Mouse (Mus musculus) thymus, postnatal 4 days (tissue): ENCODE measurements around the gene Ugt1a6a.
"Not testable (repeated sequence)": the region's sequence is repeated elsewhere in the genome, so short reads cannot be mapped to it uniquely, and the experiment has no call there.

Experiments used
- DNase-seq: peaks from one replicate; pipeline ENCODE4 v3.0.0; 2021

Ugt1a6a gene

DNA sequence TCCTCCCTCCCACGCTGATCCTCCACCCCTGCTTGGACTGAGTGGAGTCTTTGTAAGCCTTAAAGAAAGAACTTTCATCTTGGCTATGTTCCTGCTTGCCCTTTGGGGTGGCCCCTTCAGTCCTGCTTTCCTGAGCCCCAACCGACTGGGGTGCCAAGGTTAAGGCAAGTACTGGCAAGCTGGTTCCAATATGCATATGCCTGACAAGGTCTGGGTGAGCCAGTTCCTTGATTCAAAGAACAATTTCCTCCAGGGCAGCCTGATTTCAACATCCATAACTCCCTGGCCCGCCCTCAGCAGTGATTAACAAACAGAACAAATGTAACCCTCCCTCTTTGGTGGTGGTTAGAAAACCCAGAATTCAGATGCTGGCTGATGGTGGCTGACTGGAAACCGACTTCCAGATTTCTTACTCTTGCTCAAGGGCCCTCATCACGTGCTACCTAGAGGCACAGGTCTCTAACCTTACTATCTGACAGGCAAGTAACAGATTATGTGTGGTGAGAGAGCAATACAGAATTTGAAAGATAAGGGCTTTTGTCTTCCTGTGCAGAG is at the start of gene Ugt1a6a:
Ugt1a6a (plus strand) TSS at position 353 of the 555 bp plus-strand sequence.
- not testable (repeated sequence) for DNase-seq

GRCm38 (mm10) chr1:88086125-88086524 is 48.5 kb upstream of the Ugt1a6a start:
- DNase-seq = no peak

DNA sequence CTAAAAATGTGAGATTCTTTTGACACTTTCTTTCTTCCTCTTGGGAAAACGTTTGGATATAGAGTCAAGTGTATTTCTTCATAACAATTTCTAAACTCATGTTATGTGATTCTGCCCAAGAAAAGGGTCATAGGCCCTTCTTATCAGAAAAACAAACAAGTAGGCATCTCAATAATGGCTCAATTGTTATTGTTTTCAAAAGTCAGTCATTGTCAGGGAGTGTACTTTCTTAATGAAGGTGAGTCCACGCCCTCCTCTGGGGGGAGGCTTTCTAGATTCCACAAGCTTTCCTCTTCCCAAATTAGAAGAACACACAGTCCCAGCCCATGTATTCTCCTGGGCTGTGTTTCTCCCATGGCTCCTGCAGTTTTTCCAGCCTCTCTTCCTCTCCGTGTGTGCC is 47.1 kb upstream of the Ugt1a6a start, which contains the start of gene Ugt1a8:
Ugt1a8 (plus strand) TSS at position 301 of the 400 bp plus-strand sequence.
- DNase-seq = no peak

DNA sequence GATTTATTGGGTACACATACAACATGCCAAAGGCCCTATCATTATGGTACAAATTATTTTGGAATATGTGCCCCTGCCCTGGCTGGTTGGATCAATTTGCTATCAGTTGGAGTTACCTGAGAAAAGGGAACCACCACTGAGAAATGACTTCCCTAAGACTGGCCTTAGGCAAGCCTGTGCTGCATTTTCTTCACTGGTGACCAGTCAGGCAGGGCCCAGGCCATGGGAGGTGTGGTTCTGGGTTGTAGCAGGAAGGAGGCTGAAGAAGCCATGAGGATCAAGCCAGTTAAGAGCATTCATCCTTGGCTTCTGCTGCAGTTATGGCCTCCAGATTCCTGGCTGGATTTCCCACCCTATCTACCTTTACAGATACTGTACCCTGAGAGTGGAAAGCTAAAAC is 42.3 kb upstream of the Ugt1a6a start:
- DNase-seq = no peak

DNA sequence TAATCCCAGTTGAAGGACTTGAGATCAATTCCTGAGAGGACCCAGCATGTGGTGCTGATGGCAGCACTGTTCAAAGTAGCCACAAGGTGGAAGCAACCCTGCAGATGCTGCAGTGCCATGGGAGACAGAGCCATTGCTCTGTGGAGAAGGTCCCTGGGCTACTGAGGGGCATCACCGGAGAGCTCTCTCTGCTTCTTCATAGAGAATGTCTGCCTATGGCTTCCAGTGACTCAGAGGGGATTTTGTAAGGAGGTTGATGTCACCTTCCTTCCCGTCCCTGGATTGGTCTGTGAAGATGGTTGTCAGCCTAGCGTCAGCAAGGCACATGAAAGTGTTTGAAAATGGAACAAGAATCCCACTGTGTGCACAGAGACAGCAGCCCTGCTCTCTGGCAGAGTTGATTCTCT is 40.3 kb upstream of the Ugt1a6a start:
- DNase-seq = peak; percentile 13

DNA sequence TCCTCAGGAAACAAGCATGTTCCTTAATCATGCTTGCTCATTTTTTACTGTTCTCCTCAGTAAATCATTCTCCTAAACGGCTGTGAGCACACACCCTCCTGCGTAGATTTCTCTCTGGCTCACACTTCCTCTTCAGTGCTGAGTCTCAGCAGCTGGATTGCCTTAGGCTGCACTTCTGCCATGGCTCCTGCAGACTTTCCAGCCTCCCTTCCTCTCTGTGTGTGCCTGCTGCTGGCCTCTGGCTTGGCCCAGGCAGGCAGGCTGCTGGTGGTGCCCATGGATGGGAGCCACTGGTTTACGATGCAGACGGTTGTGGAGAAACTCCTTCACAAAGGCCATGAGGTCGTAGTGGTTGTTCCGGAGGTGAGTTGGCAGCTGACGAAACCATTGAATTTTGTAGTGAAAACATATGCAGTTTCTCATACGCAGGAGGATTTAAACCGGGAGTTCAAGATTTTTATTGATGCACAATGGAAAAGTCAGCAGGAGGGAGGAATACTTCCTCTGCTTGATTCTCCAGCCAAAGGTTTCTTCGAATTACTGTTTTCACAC is 39.6 kb upstream of the Ugt1a6a start, which contains the start of gene Ugt1a7c:
Ugt1a7c (plus strand) TSS at position 122 of the 552 bp plus-strand sequence.
- no peak for DNase-seq

DNA sequence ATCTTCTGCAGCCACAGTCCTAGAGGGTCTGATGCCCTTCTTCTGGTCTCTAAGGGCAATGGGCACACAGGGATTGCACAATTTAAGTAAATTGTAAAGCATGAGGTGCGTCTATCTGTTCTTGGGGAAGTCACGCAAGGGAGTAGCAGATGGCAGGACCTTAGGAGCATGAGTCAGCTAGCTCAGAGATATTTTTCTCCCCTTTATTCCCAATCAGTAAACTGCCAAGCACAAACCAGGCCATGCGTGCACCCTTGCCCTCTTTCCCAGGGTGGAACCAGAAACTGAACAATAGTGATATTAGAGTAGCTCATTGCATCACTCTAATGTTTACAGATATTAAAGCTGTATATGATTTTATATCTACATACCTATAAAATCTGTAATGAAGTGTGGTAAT is 36.1 kb upstream of the Ugt1a6a start:
- not testable (repeated sequence) for DNase-seq

GRCm38 (mm10) chr1:88099691-88100090 is 34.9 kb upstream of the Ugt1a6a start:
- DNase-seq = not testable (repeated sequence)

DNA sequence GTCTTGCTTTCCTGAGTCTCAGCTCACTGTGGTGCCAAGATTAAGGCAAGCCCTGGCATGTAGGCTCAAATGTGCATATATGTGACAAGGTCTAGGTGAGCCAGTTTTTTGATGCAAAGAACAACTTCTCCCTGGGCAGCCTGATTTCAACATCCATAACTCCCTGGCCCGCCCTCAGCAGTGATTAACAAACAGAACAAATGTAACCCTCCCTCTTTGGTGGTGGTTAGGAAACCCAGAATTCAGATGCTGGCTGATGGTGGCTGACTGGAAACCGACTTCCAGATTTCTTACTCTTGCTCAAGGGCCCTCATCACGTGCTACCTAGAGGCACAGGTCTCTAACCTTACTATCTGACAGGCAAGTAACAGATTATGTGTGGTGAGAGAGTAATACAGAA is 31.6 kb upstream of the Ugt1a6a start, which contains the start of gene Ugt1a6b:
Ugt1a6b (plus strand) TSS at position 234 of the 400 bp plus-strand sequence.
- DNase-seq = not testable (repeated sequence)

- DNase-seq = not testable (repeated sequence)
Measured at GRCm38 (mm10) chr1:88103697-88104468, 30.7 kb upstream of the Ugt1a6a start.

DNA sequence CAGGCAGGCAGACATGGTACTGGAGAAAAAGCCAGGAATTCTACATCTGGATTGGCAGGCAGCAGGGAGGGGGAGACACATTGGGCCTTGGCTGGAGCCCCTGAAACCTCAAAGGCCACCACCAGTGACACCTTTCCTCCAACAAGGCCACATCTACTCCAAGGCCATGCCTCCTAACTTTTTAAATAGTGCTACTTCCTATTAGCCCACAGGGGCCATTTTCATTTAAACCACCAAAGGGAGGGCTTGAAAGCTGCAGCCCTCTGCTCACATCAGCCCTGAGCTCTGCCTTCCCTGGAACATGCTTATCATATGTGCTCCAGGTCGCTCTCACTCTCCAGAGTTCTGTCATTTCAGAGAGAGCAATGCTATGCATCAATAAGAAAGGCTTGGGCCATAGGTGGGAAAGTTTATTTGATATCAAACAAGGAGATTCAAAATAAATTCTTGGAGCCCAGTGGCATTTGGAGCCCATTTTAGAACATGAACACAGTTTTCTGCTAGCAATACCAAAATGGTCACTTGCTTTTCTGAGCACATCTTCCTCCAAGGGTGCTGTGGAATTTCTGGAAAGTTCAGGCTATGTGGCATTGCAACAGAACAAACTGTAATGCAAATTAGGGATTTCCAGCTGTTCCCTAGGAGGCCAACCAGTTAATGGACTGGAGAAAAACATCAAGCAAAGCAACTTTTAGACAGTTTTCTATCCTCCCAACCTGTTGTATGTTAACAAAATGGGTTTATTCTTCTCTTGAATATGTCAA is 29.8 kb upstream of the Ugt1a6a start:
- DNase-seq = no peak

DNA sequence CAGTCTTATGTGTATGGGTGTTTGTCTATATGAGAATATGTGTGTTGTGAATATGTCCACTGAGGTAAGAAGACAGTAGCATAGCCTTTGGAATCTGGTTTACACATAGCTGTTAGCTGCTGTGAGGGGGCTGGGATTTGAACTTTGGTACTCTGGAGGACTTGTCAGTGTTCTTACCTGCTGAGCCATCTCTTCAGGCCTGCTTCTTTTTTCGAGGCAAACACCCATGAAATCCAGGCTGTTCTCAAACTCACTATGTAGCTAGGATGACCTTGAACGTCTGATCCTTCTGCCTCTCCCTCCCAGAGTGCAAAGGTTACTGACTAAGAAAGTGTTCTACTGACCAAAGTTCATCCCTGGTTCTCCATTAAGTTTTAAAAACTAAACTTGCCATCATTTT is 29.0 kb upstream of the Ugt1a6a start:
- DNase-seq = no peak

DNA sequence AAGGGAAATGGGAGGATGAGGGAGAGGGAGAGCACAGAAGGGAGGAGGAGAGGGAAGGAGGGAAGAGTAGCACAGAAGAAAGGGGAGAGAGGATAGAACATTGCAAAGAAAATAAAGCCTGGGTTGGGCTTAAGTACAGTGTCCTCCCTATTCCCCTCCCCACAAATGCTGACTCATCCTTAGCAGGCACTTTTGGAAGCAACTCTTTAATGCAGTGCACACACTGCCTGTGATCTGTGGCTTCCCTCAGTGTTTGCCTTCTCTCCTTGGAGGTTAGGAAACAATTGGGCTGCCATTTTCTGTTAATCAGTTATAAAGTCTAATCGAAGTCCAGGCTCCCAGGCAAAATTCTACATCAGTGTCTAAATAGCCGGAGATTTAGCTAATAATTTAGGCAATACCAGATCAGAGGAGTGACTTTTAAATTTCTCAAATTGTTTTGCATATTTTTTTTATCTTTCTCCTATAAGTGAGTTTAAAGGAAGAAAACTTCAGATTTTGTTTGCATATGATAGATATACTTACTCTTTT is 25.5 kb upstream of the Ugt1a6a start:
- not testable (repeated sequence) for DNase-seq

GRCm38 (mm10) chr1:88109604-88110003 is 25.0 kb upstream of the Ugt1a6a start:
- DNase-seq = not testable (repeated sequence)

- DNase-seq = not testable (repeated sequence)
Measured at GRCm38 (mm10) chr1:88112769-88113168, 21.8 kb upstream of the Ugt1a6a start.

GRCm38 (mm10) chr1:88120550-88120949 is 14.1 kb upstream of the Ugt1a6a start:
- not testable (repeated sequence) for DNase-seq

- peak; percentile 28 for DNase-seq
Measured at GRCm38 (mm10) chr1:88121521-88121920, 13.1 kb upstream of the Ugt1a6a start.

DNA sequence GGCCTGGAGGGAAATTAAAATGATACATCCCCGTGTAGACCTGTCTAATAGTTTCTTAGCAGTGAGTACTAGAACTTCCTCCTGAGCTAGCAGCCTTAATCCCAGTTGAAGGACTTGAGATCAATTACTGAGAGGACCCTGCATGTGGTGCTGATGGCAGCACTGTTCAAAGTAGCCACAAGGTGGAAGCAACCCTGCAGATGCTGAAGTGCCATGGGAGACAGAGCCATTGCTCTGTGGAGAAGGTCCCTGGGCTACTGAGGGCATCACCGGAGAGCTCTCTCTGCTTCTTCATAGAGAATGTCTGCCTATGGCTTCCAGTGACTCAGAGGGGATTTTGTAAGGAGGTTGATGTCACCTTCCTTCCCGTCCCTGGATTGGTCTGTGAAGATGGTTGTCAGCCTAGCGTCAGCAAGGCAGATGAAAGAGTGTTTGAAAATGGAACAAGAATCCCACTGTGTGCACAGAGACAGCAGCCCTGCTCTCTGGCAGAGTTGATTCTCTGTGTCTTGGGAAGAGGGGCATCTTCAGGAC is 8.7 kb upstream of the Ugt1a6a start:
- DNase-seq = not testable (repeated sequence)

DNA sequence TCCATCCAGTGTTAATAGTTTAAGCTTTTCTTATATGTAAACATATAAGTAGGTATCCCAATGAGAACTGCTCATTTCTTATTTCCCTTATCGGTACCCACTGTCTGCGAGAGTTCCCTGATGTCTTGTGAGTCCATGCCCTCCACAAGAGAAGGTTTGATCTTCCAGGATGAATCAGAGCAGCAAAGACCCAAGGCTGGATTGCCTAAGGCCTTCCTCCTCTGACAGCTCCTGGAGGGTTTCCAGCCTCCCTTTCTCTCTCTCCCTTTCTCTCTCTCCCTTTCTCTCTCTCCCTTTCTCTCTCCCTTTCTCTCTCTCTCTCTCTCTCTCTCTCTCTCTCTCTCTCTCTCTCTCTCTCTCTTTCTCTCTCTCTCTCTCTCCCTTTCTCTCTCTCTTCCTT is 5.5 kb upstream of the Ugt1a6a start:
- DNase-seq = not testable (repeated sequence)

GRCm38 (mm10) chr1:88130223-88130622 is 4.4 kb upstream of the Ugt1a6a start:
- not testable (repeated sequence) for DNase-seq

- DNase-seq = no peak
Measured at GRCm38 (mm10) chr1:88133908-88134456, 627 bp upstream of the Ugt1a6a start.
